Mouse (Mus musculus) left cerebral cortex, adult 2 months (tissue): ENCODE measurements at regions not wholly inside any gene's neighbourhood (a gene's known extent, or its start where the extent isn't known, plus 50 kb on each side); places are given as distances from the start of the nearest gene placed in this dataset.
"Not testable (repeated sequence)": the region's sequence is repeated elsewhere in the genome, so short reads cannot be mapped to it uniquely, and the experiment has no call there.

ENCODE experiments used
- DNase-seq, 2 experiments: peaks; one replicate each; pipeline ENCODE4 v3.0.0; 2021 to 2022; ENCODE audit warnings: low spot score in 2 of 2, mixed read lengths in 1 of 2; ENCODE audit errors: extremely low spot score in 1 of 2
- H3K27ac ChIP-seq: fragments of 200-600 bp; 2 replicates; pipeline ENCODE4 v1.8.1; 2022
- H3K4me3 ChIP-seq: fragments of 200-600 bp; 2 replicates; pipeline ENCODE4 v1.8.1; 2022
- intact Hi-C: fragments of 180-260 bp; cut with DNase I; formaldehyde crosslinking; loops from one replicate; pipeline ENCODE4 v1.15.1; 2025

- DNase-seq = peak; percentile 7 to 9
- H3K4me3 ChIP-seq, intact Hi-C loops, H3K27ac ChIP-seq: not testable (repeated sequence)
Observed at GRCm38 (mm10) chrY:43772246-43772645, 492.0 kb downstream of the Gm21739 start.
